Mouse (Mus musculus) limb, embryonic 14.5 days (tissue): ENCODE measurements around the gene Ryk. TPM values are rescaled to one million over a fixed set of nuclear protein-coding genes. Genes with fewer than 3 reads are reported as not detected.

Source experiments
- ATAC-seq: fragments of 200-750 bp; cut with Nextera tagmentation; 2 replicates; pipeline ENCODE4 v1.8.0; 2017; ENCODE audit warnings: low read depth, moderate number of reproducible peaks, moderate TSS enrichment; ENCODE audit not compliant: low FRiP score
- DNase-seq: peaks from one replicate; pipeline ENCODE4 v3.0.0-alpha.2; 2015; ENCODE audit warnings: low spot score
- H3K27ac ChIP-seq: fragments of 300-500 bp; sonication (generic); replicated peaks from 2 replicates; pipeline ENCODE4 v1.5.1; 2014; ENCODE audit warnings: low read depth, mild to moderate bottlenecking, low read length, moderate library complexity, mixed read lengths
- H3K27me3 ChIP-seq: fragments of 300-500 bp; sonication (generic); 2 replicates; pipeline ENCODE4 v1.6.1; 2014; ENCODE audit warnings: low read length, mixed read lengths; ENCODE audit not compliant: control insufficient read depth, insufficient read depth
- H3K36me3 ChIP-seq: fragments of 300-500 bp; sonication (generic); 2 replicates; pipeline ENCODE4 v1.6.1; 2014; ENCODE audit warnings: mild to moderate bottlenecking, low read length, moderate library complexity, mixed read lengths; ENCODE audit not compliant: control insufficient read depth, insufficient read depth
- H3K4me1 ChIP-seq: fragments of 300-500 bp; sonication (generic); 2 replicates; pipeline ENCODE4 v1.6.1; 2014; ENCODE audit warnings: antibody characterized with exemption, low read length, mixed read lengths; ENCODE audit not compliant: control insufficient read depth, insufficient read depth
- H3K4me2 ChIP-seq: fragments of 300-500 bp; sonication (generic); replicated peaks from 2 replicates; pipeline ENCODE4 v1.6.1; 2014; ENCODE audit warnings: low read depth, mild to moderate bottlenecking, low read length, moderate library complexity; ENCODE audit not compliant: severe bottlenecking
- H3K4me3 ChIP-seq: fragments of 300-500 bp; sonication (generic); replicated peaks from 2 replicates; pipeline ENCODE4 v1.5.1; 2014; ENCODE audit warnings: low read length
- H3K9ac ChIP-seq: fragments of 300-500 bp; sonication (generic); 2 replicates; pipeline ENCODE4 v1.6.1; 2014; ENCODE audit warnings: mild to moderate bottlenecking, low read depth, low read length, moderate library complexity; ENCODE audit not compliant: severe bottlenecking
- H3K9me3 ChIP-seq: fragments of 300-500 bp; sonication (generic); 2 replicates; pipeline ENCODE4 v1.6.1; 2016; ENCODE audit warnings: low read length; ENCODE audit not compliant: control insufficient read depth
- POLR2A ChIP-seq: fragments of 200-500 bp; IDR thresholded peaks from 2 replicates; pipeline ENCODE4 v1.8.0; 2012; ENCODE audit warnings: inconsistent platforms, mild to moderate bottlenecking, moderate library complexity, borderline replicate concordance; ENCODE audit not compliant: insufficient read depth, insufficient read length; ENCODE audit errors: extremely low read depth
- WGBS: fragments of 180-500 bp; shearing (Covaris S2); extraction: QIAGEN DNeasy Blood & Tissue Kit; methylation state at CpG from one replicate; pipeline ENCODE4 v1.1.7; 2014; 5-methylcytosine and 5-hydroxymethylcytosine counted together
- polyA plus RNA-seq, 2 experiments: library from polyadenylated mRNA; depleted of rRNA in 1 of 2; stranded (reverse) in 1 of 2; unstranded in 1 of 2; fragments of >200 nt; fragmentation: Nextera tagmentation in 1 of 2; extraction: Ambion mirVana in 1 of 2; gene quantifications; 2 replicates each; pipeline versions ENCODE4 v1.2.1 to v1.2.3; 2012 to 2014

Ryk gene
- polyA plus RNA-seq, 2 experiments: 37.5 to 79.8 TPM

GRCm38 (mm10) chr9:102933925-102934721 is 99.4 kb downstream of the Ryk start:
- 48% methylated on average over 20 of the region's 20 CpGs for WGBS
- no peak for DNase-seq
- no peaks in the 10 kb centered on the region for H3K36me3 ChIP-seq
- H3K27me3 ChIP-seq: no peaks in the 10 kb centered on the region
- TF ChIP-seq POLR2A: no peak
- peak overlapping the region; percentile 16; the same call in 1 of the 2 replicates for H3K9ac ChIP-seq
- ATAC-seq: no peak; the same call in 1 of the 2 replicates
- H3K27ac ChIP-seq: no peak overlapping the region
- H3K4me2 ChIP-seq: peak overlapping the region; percentile 26; the same call in 1 of the 2 replicates
- H3K4me1 ChIP-seq: no peaks in the 10 kb centered on the region
- no peaks in the 10 kb centered on the region for H3K9me3 ChIP-seq
- 0 out of 2 replicates have a peak overlapping the region, but pooled peaks have one; percentile 5 for H3K4me3 ChIP-seq

- TF ChIP-seq POLR2A: no peak
- H3K4me3 ChIP-seq: no peak overlapping the region
- no peaks in the 10 kb centered on the region for H3K27me3 ChIP-seq
- no peak overlapping the region for H3K27ac ChIP-seq
- DNase-seq (peak; percentile 30), ATAC-seq (no peak)
- H3K36me3 ChIP-seq: no peaks in the 10 kb centered on the region
- no peak overlapping the region for H3K4me2 ChIP-seq
- WGBS: 63% methylated on average over 4 of the region's 4 CpGs
- H3K4me1 ChIP-seq: no peaks in the 10 kb centered on the region
- no peaks in the 10 kb centered on the region for H3K9me3 ChIP-seq
- no peak overlapping the region for H3K9ac ChIP-seq
Observed at GRCm38 (mm10) chr9:102942221-102942620, 107.5 kb downstream of the Ryk start.

GRCm38 (mm10) chr9:102944891-102945290 is 110.2 kb downstream of the Ryk start:
- Histone ChIP-seq H3K27me3 (no peaks in the 10 kb centered on the region), H3K9me3 (no peaks in the 10 kb centered on the region), H3K4me1 (no peaks in the 10 kb centered on the region), H3K36me3 (no peaks in the 10 kb centered on the region), H3K4me3 (no peak overlapping the region), H3K4me2 (no peak overlapping the region), H3K27ac (no peak overlapping the region), H3K9ac (no peak overlapping the region)
- 92% methylated on average over 9 of the region's 9 CpGs for WGBS
- ATAC-seq (no peak), DNase-seq (no peak)
- TF ChIP-seq POLR2A: no peak

GRCm38 (mm10) chr9:102946469-102947015 is 111.8 kb downstream of the Ryk start:
- WGBS: 86% methylated on average over 12 of the region's 12 CpGs
- TF ChIP-seq POLR2A: no peak
- ATAC-seq (no peak), DNase-seq (no peak)
- Histone ChIP-seq H3K36me3 (no peaks in the 10 kb centered on the region), H3K9ac (no peak overlapping the region), H3K4me2 (no peak overlapping the region), H3K4me1 (no peaks in the 10 kb centered on the region), H3K9me3 (no peaks in the 10 kb centered on the region), H3K4me3 (no peak overlapping the region), H3K27ac (no peak overlapping the region), H3K27me3 (no peaks in the 10 kb centered on the region)

DNA sequence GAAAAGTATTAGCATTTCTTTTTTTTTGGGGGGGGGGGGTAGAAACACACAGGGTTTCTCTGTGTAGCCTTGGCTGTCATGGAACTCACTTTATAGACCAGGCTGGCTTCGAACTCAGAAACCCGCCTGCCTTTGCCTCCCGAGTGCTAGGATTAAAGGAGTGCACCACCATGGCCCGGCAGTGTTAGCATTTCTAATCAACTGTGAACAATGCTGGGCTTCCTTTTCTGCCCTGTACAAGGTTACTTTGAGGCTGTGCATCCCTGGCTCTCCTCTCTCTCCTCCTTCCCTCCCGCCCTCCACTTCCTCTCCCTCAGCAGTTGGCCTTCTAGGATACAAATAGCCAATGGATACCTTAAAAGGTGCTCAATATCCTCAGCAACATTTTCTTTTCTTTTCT is 114.0 kb downstream of the Ryk start:
- TF ChIP-seq POLR2A: no peak
- ATAC-seq: no peak

More for the DNA sequence above, 114.0 kb downstream of the Ryk start:
- no peak overlapping the region for H3K4me2 ChIP-seq
- H3K27me3 ChIP-seq: no peaks in the 10 kb centered on the region
- 81% methylated on average over 5 of the region's 5 CpGs for WGBS
- no peak overlapping the region for H3K27ac ChIP-seq
- H3K4me3 ChIP-seq: no peak overlapping the region
- no peak for DNase-seq
- no peaks in the 10 kb centered on the region for H3K4me1 ChIP-seq
- no peak overlapping the region for H3K9ac ChIP-seq
- H3K9me3 ChIP-seq: no peaks in the 10 kb centered on the region
- no peaks in the 10 kb centered on the region for H3K36me3 ChIP-seq
